Mouse (Mus musculus) heart, adult 2 months (tissue): ENCODE results near the gene Myh14. TPM values are rescaled to one million over a fixed set of nuclear protein-coding genes. Genes with fewer than 3 reads are reported as not detected.

Experiments used
- DNase-seq, 2 experiments: peaks; one replicate each; pipeline ENCODE4 v3.0.0; 2021
- H3K27ac ChIP-seq: fragments of 200-600 bp; 2 replicates; pipeline ENCODE4 v1.8.1; 2022
- H3K27me3 ChIP-seq: fragments of 200-500 bp; 2 replicates; pipeline ENCODE4 v1.6.1; 2012; ENCODE audit warnings: mild to moderate bottlenecking, low read length, inconsistent platforms, mixed read lengths; ENCODE audit not compliant: control insufficient read depth, insufficient read depth
- H3K36me3 ChIP-seq: fragments of 200-500 bp; 2 replicates; pipeline ENCODE4 v1.6.1; 2012; ENCODE audit warnings: low read length, inconsistent platforms; ENCODE audit not compliant: control insufficient read depth, insufficient read depth
- H3K4me1 ChIP-seq: fragments of 200-500 bp; 2 replicates; pipeline ENCODE4 v1.6.1; 2011; ENCODE audit warnings: low read length; ENCODE audit not compliant: control insufficient read depth, insufficient read depth
- H3K4me3 ChIP-seq: fragments of 200-600 bp; 2 replicates; pipeline ENCODE4 v1.8.1; 2022
- H3K79me2 ChIP-seq: fragments of 200-500 bp; replicated peaks from 2 replicates; pipeline ENCODE4 v1.6.1; 2012; ENCODE audit warnings: mild to moderate bottlenecking, inconsistent platforms, low read length, moderate library complexity, mixed read lengths; ENCODE audit not compliant: control insufficient read depth, insufficient read depth
- H3K9ac ChIP-seq: fragments of 200-500 bp; 2 replicates; pipeline ENCODE4 v1.6.1; 2012; ENCODE audit warnings: low read depth, mild to moderate bottlenecking, control low read depth, inconsistent platforms, low read length, mixed read lengths
- CTCF ChIP-seq: fragments of 200-600 bp; IDR thresholded peaks from 2 replicates; pipeline ENCODE4 v1.8.1; 2022; ENCODE audit warnings: antibody characterized with exemption, mild to moderate bottlenecking, moderate library complexity
- EP300 ChIP-seq: fragments of 200-500 bp; IDR thresholded peaks from 2 replicates; pipeline ENCODE4 v1.6.1; 2011; ENCODE audit warnings: low read depth, low read length, control low read depth; ENCODE audit not compliant: insufficient read depth
- POLR2A ChIP-seq: fragments of 200-500 bp; IDR thresholded peaks from 2 replicates; pipeline ENCODE4 v1.6.1; 2011; ENCODE audit warnings: mild to moderate bottlenecking, low read depth, low read length, control low read depth; ENCODE audit not compliant: insufficient read depth
- WGBS: fragments of 180-500 bp; shearing (Covaris S2); methylation state at CpG from one replicate; pipeline ENCODE4 v1.1.7; 2018; 5-methylcytosine and 5-hydroxymethylcytosine counted together
- intact Hi-C: fragments of 180-260 bp; cut with DNase I; formaldehyde crosslinking; loops from one replicate; pipeline ENCODE4 v1.15.1; 2025
- polyA plus RNA-seq: library from polyadenylated mRNA; depleted of rRNA; stranded (reverse); fragments of >200 nt; gene quantifications from 2 replicates; pipeline ENCODE4 v1.2.3, GENCODE M21; 2012; rRNA removed
- total RNA-seq, 2 experiments: library from RNA; stranded (reverse); gene quantifications; 2 replicates each; pipeline ENCODE4 v1.2.3; 2021

The Myh14 gene
- total and polyA plus RNA-seq, 3 experiments, result 23.1 to 96.6 (median 79.4) TPM

- H3K79me2 ChIP-seq, result no peaks in the 10 kb centered on the region
- H3K4me3 ChIP-seq, result no peak overlapping the region
- no peaks in the 10 kb centered on the region for H3K27me3 ChIP-seq
- intact Hi-C loops, result loop anchor here (5.0 kb wide), 1 partner anchor 302 kb away; the partner anchor contains the start of gene Gm15517
- no peak overlapping the region for H3K9ac ChIP-seq
- no peaks in the 10 kb centered on the region for H3K4me1 ChIP-seq
- 81% methylated on average over 10 of the region's 10 CpGs for WGBS
- no peak for DNase-seq
- H3K36me3 ChIP-seq, result no peaks in the 10 kb centered on the region
- TF ChIP-seq EP300 (no peak), CTCF (no peak), POLR2A (no peak)
- no peak overlapping the region for H3K27ac ChIP-seq
Observed at GRCm38 (mm10) chr7:44564486-44564885, 106.2 kb downstream of the Myh14 start.

GRCm38 (mm10) chr7:44563284-44563683 lies 107.4 kb downstream of the Myh14 start:
- Histone ChIP-seq H3K4me1 (no peaks in the 10 kb centered on the region), H3K79me2 (no peaks in the 10 kb centered on the region), H3K27me3 (no peaks in the 10 kb centered on the region), H3K36me3 (no peaks in the 10 kb centered on the region), H3K27ac (no peak overlapping the region), H3K4me3 (no peak overlapping the region), H3K9ac (no peak overlapping the region)
- TF ChIP-seq EP300, result no peak
- TF ChIP-seq POLR2A, result no peak
- TF ChIP-seq CTCF, result no peak
- intact Hi-C loops, result loop anchor here (5.0 kb wide), 1 partner anchor 301 kb away; the partner anchor contains the start of gene Gm15517
- WGBS, result 43% methylated on average over 8 of the region's 8 CpGs
- DNase-seq, result no peak

- no peaks in the 10 kb centered on the region for H3K79me2 ChIP-seq
- peak; percentile 71 to 82 for DNase-seq
- no peak overlapping the region for H3K27ac ChIP-seq
- no peaks in the 10 kb centered on the region for H3K27me3 ChIP-seq
- WGBS, result 52% methylated on average over 18 of the region's 18 CpGs
- intact Hi-C loops, result loop anchor here (1.0 to 5.0 kb wide), 2 partner anchors 39 to 298 kb away; partner anchors contain the start of gene Gm15517
- no peaks in the 10 kb centered on the region for H3K4me1 ChIP-seq
- no peak overlapping the region for H3K4me3 ChIP-seq
- no peaks in the 10 kb centered on the region for H3K36me3 ChIP-seq
- H3K9ac ChIP-seq, result no peak overlapping the region
- TF ChIP-seq POLR2A (no peak), EP300 (peak; percentile 78; the same call in 1 of the 2 replicates), CTCF (peak; percentile 83)
Observed at GRCm38 (mm10) chr7:44560435-44561400, 109.9 kb downstream of the Myh14 start.

- intact Hi-C loops, result no loop called here
Observed at GRCm38 (mm10) chr7:44557629-44558028, 113.0 kb downstream of the Myh14 start.

More at GRCm38 (mm10) chr7:44557629-44558028, 113.0 kb downstream of the Myh14 start:
- TF ChIP-seq EP300, result no peak
- no peak for TF ChIP-seq CTCF
- no peak for TF ChIP-seq POLR2A
- H3K4me3 ChIP-seq, result no peak overlapping the region
- H3K36me3 ChIP-seq, result no peaks in the 10 kb centered on the region
- no peak overlapping the region for H3K9ac ChIP-seq
- 61% methylated on average over 2 of the region's 2 CpGs for WGBS
- H3K27me3 ChIP-seq, result no peaks in the 10 kb centered on the region
- H3K4me1 ChIP-seq, result no peaks in the 10 kb centered on the region; the same call in 1 of the 2 replicates
- H3K27ac ChIP-seq, result no peak overlapping the region
- H3K79me2 ChIP-seq, result no peaks in the 10 kb centered on the region
- no peak for DNase-seq

Other genes with a start within 250 kb of the Myh14 start
- gene Lrrc4b, start 241.8 kb downstream of the Myh14 start, total RNA-seq, result 10 to 100 TPM; 30.1 to 34.1 TPM
- 33.2 and 36.2 TPM in 2 replicates for gene Lrrc4b, start 241.8 kb downstream of the Myh14 start, polyA plus RNA-seq
- gene Aspdh, start 205.5 kb downstream of the Myh14 start, total RNA-seq, result 1 to 10 TPM; 1.3 to 1.5 TPM
- gene Aspdh, start 205.5 kb downstream of the Myh14 start, polyA plus RNA-seq, result 2.4 and 2.6 TPM in 2 replicates
- gene Josd2, start 202.9 kb downstream of the Myh14 start, total RNA-seq, result 100 to 1,000 TPM; 139 to 147 TPM
- gene Josd2, start 202.9 kb downstream of the Myh14 start, polyA plus RNA-seq, result 211 and 242 TPM in 2 replicates
- 10 to 100 TPM; 86.1 to 87.6 TPM for gene Emc10, start 174.3 kb downstream of the Myh14 start, total RNA-seq
- gene Emc10, start 174.3 kb downstream of the Myh14 start, polyA plus RNA-seq, result 152 and 180 TPM in 2 replicates
- 1 to 10 TPM; 2.6 to 3.3 TPM for gene Fam71e1, start 174.3 kb downstream of the Myh14 start, total RNA-seq
- gene Fam71e1, start 174.3 kb downstream of the Myh14 start, polyA plus RNA-seq, result 4.1 and 6.4 TPM in 2 replicates
- 10 to 100 TPM; 13.1 to 16.7 TPM for gene Mybpc2, start 146.2 kb downstream of the Myh14 start, total RNA-seq
- 7.1 and 10.8 TPM in 2 replicates for gene Mybpc2, start 146.2 kb downstream of the Myh14 start, polyA plus RNA-seq
- gene Spib, start 138.8 kb downstream of the Myh14 start, total RNA-seq, result under 1 TPM; 0.31 to 0.75 TPM
- gene Spib, start 138.8 kb downstream of the Myh14 start, polyA plus RNA-seq, result 0.88 and 3.1 TPM in 2 replicates
- 10 to 100 TPM; 10.8 to 11.7 TPM for gene Pold1, start 122.0 kb downstream of the Myh14 start, total RNA-seq
- gene Pold1, start 122.0 kb downstream of the Myh14 start, polyA plus RNA-seq, result 12.9 and 15.5 TPM in 2 replicates
- gene Nr1h2, start 116.9 kb downstream of the Myh14 start, total RNA-seq, result 10 to 100 TPM; 49.7 to 53.7 TPM
- gene Nr1h2, start 116.9 kb downstream of the Myh14 start, polyA plus RNA-seq, result 65.7 and 84.8 TPM in 2 replicates
- gene Napsa, start 98.5 kb downstream of the Myh14 start, total RNA-seq, result 1 to 10 TPM in 1 of 2 experiments, under 1 TPM in 1; 0.76 to 1.3 TPM
- 1.8 and 4.7 TPM in 2 replicates for gene Napsa, start 98.5 kb downstream of the Myh14 start, polyA plus RNA-seq
- gene Kcnc3, start 80.2 kb downstream of the Myh14 start, total RNA-seq, result 1 to 10 TPM; 2.2 to 2.9 TPM
- 1.3 and 3.0 TPM in 2 replicates for gene Kcnc3, start 80.2 kb downstream of the Myh14 start, polyA plus RNA-seq
- gene Izumo2, start 37.9 kb upstream of the Myh14 start, total RNA-seq, result not detected
- gene Izumo2, start 37.9 kb upstream of the Myh14 start, polyA plus RNA-seq, result not detected in 2 replicates
- gene Vrk3, start 77.6 kb upstream of the Myh14 start, total RNA-seq, result 10 to 100 TPM; 23.3 to 26.7 TPM
- 36.3 and 41.3 TPM in 2 replicates for gene Vrk3, start 77.6 kb upstream of the Myh14 start, polyA plus RNA-seq
- gene Zfp473, start 80.2 kb upstream of the Myh14 start, total RNA-seq, result not detected
- gene Zfp473, start 80.2 kb upstream of the Myh14 start, polyA plus RNA-seq, result 0.03 and 0.12 TPM in 2 replicates
- 10 to 100 TPM; 27.1 to 28.0 TPM for gene Nup62, start 145.2 kb upstream of the Myh14 start, total RNA-seq
- 36.0 and 36.6 TPM in 2 replicates for gene Nup62, start 145.2 kb upstream of the Myh14 start, polyA plus RNA-seq
- gene Il4i1, start 145.5 kb upstream of the Myh14 start, total RNA-seq, result under 1 TPM; 0.61 to 0.70 TPM
- gene Il4i1, start 145.5 kb upstream of the Myh14 start, polyA plus RNA-seq, result 1.3 and 1.5 TPM in 2 replicates
- gene Atf5, start 145.8 kb upstream of the Myh14 start, total RNA-seq, result 10 to 100 TPM; 60.2 to 63.4 TPM
- 42.3 and 73.6 TPM in 2 replicates for gene Atf5, start 145.8 kb upstream of the Myh14 start, polyA plus RNA-seq
- 10 to 100 TPM; 62.6 to 72.8 TPM for gene Akt1s1, start 178.1 kb upstream of the Myh14 start, total RNA-seq
- gene Akt1s1, start 178.1 kb upstream of the Myh14 start, polyA plus RNA-seq, result 53.8 and 63.0 TPM in 2 replicates
- gene Tbc1d17, start 178.2 kb upstream of the Myh14 start, total RNA-seq, result 10 to 100 TPM; 29.6 to 46.6 TPM
- 56.0 and 61.9 TPM in 2 replicates for gene Tbc1d17, start 178.2 kb upstream of the Myh14 start, polyA plus RNA-seq
- gene Pnkp, start 186.3 kb upstream of the Myh14 start, total RNA-seq, result 10 to 100 TPM; 15.3 to 19.6 TPM
- gene Pnkp, start 186.3 kb upstream of the Myh14 start, polyA plus RNA-seq, result 20.2 and 30.1 TPM in 2 replicates
- gene Ptov1, start 198.9 kb upstream of the Myh14 start, total RNA-seq, result 100 to 1,000 TPM; 155 to 172 TPM
- 293 and 317 TPM in 2 replicates for gene Ptov1, start 198.9 kb upstream of the Myh14 start, polyA plus RNA-seq
- gene Med25, start 221.9 kb upstream of the Myh14 start, total RNA-seq, result 10 to 100 TPM; 70.0 to 85.8 TPM
- 107 and 121 TPM in 2 replicates for gene Med25, start 221.9 kb upstream of the Myh14 start, polyA plus RNA-seq
- gene Fuz, start 225.2 kb upstream of the Myh14 start, total RNA-seq, result 10 to 100 TPM; 16.3 to 17.1 TPM
- gene Fuz, start 225.2 kb upstream of the Myh14 start, polyA plus RNA-seq, result 25.2 and 31.6 TPM in 2 replicates